20 mouse cellular contexts compared by ENCODE assay signal in genomic region chr10:59857157-59857556, GRCm38 (mm10). TPM values are rescaled to one million over a fixed set of nuclear protein-coding genes. Genes with fewer than 3 reads are reported as not detected.
DNase-seq lines count a peak whose midpoint lies in the region; ATAC-seq and TF ChIP-seq lines count a peak whose summit lies in the region.
"Had no signal": no experiment of that assay in that cellular context is flagged by ENCODE, and none has a peak within 500 bp of the region (broad histone marks: within the 10 kb centered on the region; RNA-seq: fewer than 3 reads in every experiment).

No protein-coding gene starts in this region.

- H3K36me3 ChIP-seq in kidney, postnatal 0 days (ENCODE audit: insufficient read depth, low read length) = no peaks in the 10 kb centered on the region
- H3K36me3 ChIP-seq in stomach, postnatal 0 days (ENCODE audit: control insufficient read depth, insufficient read depth, low read length) = no peaks in the 10 kb centered on the region
- H3K36me3 ChIP-seq: heart, embryonic 10.5 days; hindbrain, embryonic 10.5 days; midbrain, embryonic 13.5 days; neural tube, embryonic 12.5 days had no signal

- no peaks in the 10 kb centered on the region for H3K9me3 ChIP-seq in kidney, postnatal 0 days (replicated peaks; ENCODE audit: low read length)
- no peaks in the 10 kb centered on the region for H3K9me3 ChIP-seq in stomach, postnatal 0 days (ENCODE audit: control insufficient read depth, low read length)
- H3K9me3 ChIP-seq: heart, embryonic 10.5 days; hindbrain, embryonic 10.5 days; midbrain, embryonic 13.5 days; neural tube, embryonic 12.5 days had no signal

- no peak overlapping the region for H3K4me3 ChIP-seq in kidney, postnatal 0 days (replicated peaks; ENCODE audit: low read depth, low read length)
- no peak overlapping the region for H3K4me3 ChIP-seq in stomach, postnatal 0 days (ENCODE audit: low read depth, low read length)
- no peak overlapping the region for H3K4me3 ChIP-seq in left cerebral cortex, adult 2 months
- H3K4me3 ChIP-seq: heart, embryonic 10.5 days; hindbrain, embryonic 10.5 days; midbrain, embryonic 13.5 days; neural tube, embryonic 12.5 days had no signal

- 0 out of 2 replicates have a peak, but pooled peaks have one; percentile 40 for ATAC-seq in kidney, postnatal 0 days (replicated peaks; ENCODE audit: low FRiP score, low read depth)
- ATAC-seq in stomach, postnatal 0 days (ENCODE audit: low FRiP score, low TSS enrichment) = peak; percentile 88
- ATAC-seq: forebrain, postnatal 0 days; hindbrain, postnatal 0 days; midbrain, embryonic 13.5 days had no signal

- H3K27me3 ChIP-seq in kidney, postnatal 0 days (ENCODE audit: insufficient read depth, low read length) = no peaks in the 10 kb centered on the region
- no peaks in the 10 kb centered on the region for H3K27me3 ChIP-seq in stomach, postnatal 0 days (ENCODE audit: control insufficient read depth, insufficient read depth, low read length)
- H3K27me3 ChIP-seq: midbrain, embryonic 13.5 days; neural tube, embryonic 12.5 days had no signal

- intact Hi-C loops in left cerebral cortex, adult 2 months (cut with DNase I) = no loop called here

- 71% methylated on average over 5 of the region's 5 CpGs for WGBS in kidney, postnatal 0 days
- WGBS in stomach, postnatal 0 days = 66% methylated on average over 5 of the region's 5 CpGs

- TF ChIP-seq EP300 in stomach, postnatal 0 days (optimal IDR thresholded peaks at IDR 0.05) = no peak

- H3K4me1 ChIP-seq in kidney, postnatal 0 days (replicated peaks; ENCODE audit: insufficient read depth, low read length) = no peaks in the 10 kb centered on the region
- no peaks in the 10 kb centered on the region for H3K4me1 ChIP-seq in stomach, postnatal 0 days (replicated peaks; ENCODE audit: control insufficient read depth, insufficient read depth)
- H3K4me1 ChIP-seq: midbrain, embryonic 13.5 days; neural tube, embryonic 12.5 days had no signal

- no peak overlapping the region for H3K9ac ChIP-seq in kidney, postnatal 0 days (ENCODE audit: low read depth, low read length)
- H3K9ac ChIP-seq in stomach, postnatal 0 days (ENCODE audit: low read length) = no peak overlapping the region
- H3K9ac ChIP-seq: forebrain, postnatal 0 days; lung, embryonic 14.5 days; midbrain, embryonic 13.5 days; neural tube, embryonic 12.5 days had no signal

- H3K27ac ChIP-seq in kidney, postnatal 0 days = no peak overlapping the region
- 0 out of 2 replicates have a peak overlapping the region, but pooled peaks have one; percentile 4 for H3K27ac ChIP-seq in stomach, postnatal 0 days (replicated peaks)
- no peak overlapping the region for H3K27ac ChIP-seq in left cerebral cortex, adult 2 months
- H3K27ac ChIP-seq: heart, embryonic 10.5 days; hindbrain, embryonic 10.5 days; hindbrain, postnatal 0 days; midbrain, embryonic 13.5 days; neural tube, embryonic 12.5 days had no signal

- peak; percentile 17 to 23 for DNase-seq in cerebellum, postnatal 10 days
- no peak for DNase-seq in cerebellum, adult 9-11 months
- DNase-seq in lung, adult 18-20 months = peak; percentile 37 to 52
- DNase-seq in lung, postnatal 14 days = no peak
- no peak for DNase-seq in kidney, postnatal 0 days (ENCODE audit: low spot score)
- peak; percentile 63 for DNase-seq in stomach, postnatal 0 days (ENCODE audit: low spot score)
- DNase-seq in left cerebral cortex, adult 2 months (ENCODE audit: extremely low spot score in 1 of 2, low spot score in 2 of 2) = no peak
- DNase-seq: cerebellum, adult 11 months; cerebellum, postnatal 25 days; embryo, embryonic 11 days; forebrain, postnatal 0 days; left cerebral cortex, postnatal 4 days; lung, embryonic 14.5 days; thymus, adult 2 months had no signal

- no peak overlapping the region for H3K4me2 ChIP-seq in kidney, postnatal 0 days (ENCODE audit: low read length)
- H3K4me2 ChIP-seq in stomach, postnatal 0 days (replicated peaks; ENCODE audit: low read depth) = no peak overlapping the region
- H3K4me2 ChIP-seq: liver, embryonic 11.5 days; lung, embryonic 14.5 days; midbrain, embryonic 13.5 days; neural tube, embryonic 12.5 days had no signal

- TF ChIP-seq CTCF in kidney, postnatal 0 days (IDR thresholded peaks at IDR 0.05; ENCODE audit: low read depth) = no peak
- no peak for TF ChIP-seq CTCF in stomach, postnatal 0 days (IDR thresholded peaks at IDR 0.05; ENCODE audit: low read depth)
- no peak for TF ChIP-seq CTCF in left cerebral cortex, adult 2 months (IDR thresholded peaks at IDR 0.05)

RNA-seq across cellular contexts. Expression of gene Dnajb12, which starts 22.2 kb away (rescaled TPM):
- 27.9 and 30.2 TPM in 2 replicates for polyA plus RNA-seq in kidney, postnatal 0 days (2015; fragmentation: Nextera tagmentation; extraction: Ambion mirVana)
- polyA plus RNA-seq in stomach, postnatal 0 days (2015; fragmentation: Nextera tagmentation; extraction: Ambion mirVana) = 17.4 and 19.0 TPM in 2 replicates
- 10 to 100 TPM; 50.6 to 52.2 TPM for total RNA-seq in left cerebral cortex, adult 2 months (2021)

Comparison
In these comparisons a context has a peak if more than half of its experiments do, and no peak if none do; other contexts are left out.
1. DNase-seq: peak in cerebellum, postnatal 10 days (2 of 2), lung, adult 18-20 months (2 of 2) and stomach, postnatal 0 days (single experiment); none in cerebellum, adult 9-11 months (single experiment), lung, postnatal 14 days (single experiment), kidney, postnatal 0 days (single experiment) and left cerebral cortex, adult 2 months (0 of 2).